14 mouse cellular contexts compared by ENCODE assay signal in the genomic region with DNA sequence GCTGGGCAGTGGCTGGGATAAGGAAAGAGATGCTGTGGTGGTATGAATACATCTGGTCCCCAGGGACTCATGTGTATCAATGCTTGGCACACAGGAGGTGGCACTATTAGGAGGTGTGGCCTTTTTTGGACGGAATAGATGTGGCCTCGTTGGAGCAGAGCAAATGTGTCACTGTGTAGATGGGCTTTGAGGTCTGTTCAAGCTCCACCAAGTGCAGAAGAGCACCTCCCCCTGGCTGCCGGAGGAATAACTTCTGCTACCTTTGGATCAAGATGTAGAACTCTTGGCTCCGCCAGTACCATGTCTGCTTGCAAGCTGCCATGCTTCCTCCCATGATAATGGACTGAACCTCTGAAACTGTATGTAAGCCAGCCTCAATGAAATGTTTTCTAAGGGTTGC. TPM values are rescaled to one million over a fixed set of nuclear protein-coding genes. Genes with fewer than 3 reads are reported as not detected.
DNase-seq lines count a peak whose midpoint lies in the region; ATAC-seq and TF ChIP-seq lines count a peak whose summit lies in the region.
"Had no signal": no experiment of that assay in that cellular context is flagged by ENCODE, and none has a peak within 500 bp of the region (broad histone marks: within the 10 kb centered on the region; RNA-seq: fewer than 3 reads in every experiment).

No protein-coding gene starts in this region.

- no peaks in the 10 kb centered on the region for H3K27me3 ChIP-seq in liver, adult 2 months (ENCODE audit: control insufficient read depth, insufficient read depth, low read length)
- no peaks in the 10 kb centered on the region for H3K27me3 ChIP-seq in liver, embryonic 12.5 days (replicated peaks)
- no peaks in the 10 kb centered on the region for H3K27me3 ChIP-seq in stomach, postnatal 0 days (ENCODE audit: control insufficient read depth, insufficient read depth, low read length)
- peaks cover 15% of the 10 kb centered on the region; the same call in 1 of the 2 replicates for H3K27me3 ChIP-seq in embryonic facial prominence, embryonic 10.5 days (replicated peaks; ENCODE audit: low read depth, poor library complexity, severe bottlenecking)
- H3K27me3 ChIP-seq: intestine, embryonic 15.5 days had no signal

- H3K79me2 ChIP-seq in liver, adult 2 months (ENCODE audit: control insufficient read depth, insufficient read depth, low read length), result peaks cover 16% of the 10 kb centered on the region; the same call in 1 of the 2 replicates

- DNase-seq in cerebellum, adult 11-12 months, result peak; percentile 48
- DNase-seq in cerebellum, postnatal 36 days, result no peak
- DNase-seq in liver, adult 2 months (ENCODE audit: extremely low read depth, low read depth, low spot score), result no peak
- DNase-seq in thymus, postnatal 14 days, result peak; percentile 34
- DNase-seq in thymus, adult 18-20 months, result no peak
- no peak for DNase-seq in stomach, postnatal 0 days (ENCODE audit: low spot score)
- DNase-seq in embryonic facial prominence, embryonic 10.5 days (ENCODE audit: low spot score), result no peak
- DNase-seq: gastrocnemius, postnatal 14 days; left cerebral cortex, postnatal 4 days had no signal

- ATAC-seq in liver, embryonic 12.5 days, result no peak
- ATAC-seq in stomach, postnatal 0 days (ENCODE audit: low FRiP score, low TSS enrichment), result no peak
- ATAC-seq: intestine, embryonic 15.5 days had no signal

- H3K9ac ChIP-seq in liver, adult 2 months (ENCODE audit: low read depth, low read length), result no peak overlapping the region
- H3K9ac ChIP-seq in liver, embryonic 12.5 days, result no peak overlapping the region
- H3K9ac ChIP-seq in stomach, postnatal 0 days (ENCODE audit: low read length), result no peak overlapping the region
- H3K9ac ChIP-seq: intestine, embryonic 15.5 days had no signal

- WGBS in liver, adult 2 months, result 60% methylated on average over 4 of the region's 4 CpGs
- 51% methylated on average over 4 of the region's 4 CpGs for WGBS in liver, embryonic 12.5 days (ENCODE audit: insufficient replicate concordance)
- 79% methylated on average over 4 of the region's 4 CpGs for WGBS in stomach, postnatal 0 days
- 81% methylated on average over 4 of the region's 4 CpGs for WGBS in embryonic facial prominence, embryonic 10.5 days

- TF ChIP-seq EP300 in stomach, postnatal 0 days (optimal IDR thresholded peaks at IDR 0.05), result no peak

- TF ChIP-seq POLR2A in liver, adult 2 months (IDR thresholded peaks at IDR 0.05; ENCODE audit: extremely low read depth, insufficient read depth, low read length), result no peak

- no peaks in the 10 kb centered on the region for H3K9me3 ChIP-seq in liver, embryonic 12.5 days (replicated peaks)
- no peaks in the 10 kb centered on the region for H3K9me3 ChIP-seq in stomach, postnatal 0 days (ENCODE audit: control insufficient read depth, low read length)
- H3K9me3 ChIP-seq in embryonic facial prominence, embryonic 10.5 days, result no peaks in the 10 kb centered on the region
- H3K9me3 ChIP-seq: forebrain, embryonic 10.5 days; intestine, embryonic 15.5 days had no signal

- H3K4me2 ChIP-seq in liver, embryonic 12.5 days, result no peak overlapping the region
- H3K4me2 ChIP-seq in stomach, postnatal 0 days (replicated peaks; ENCODE audit: low read depth), result no peak overlapping the region
- H3K4me2 ChIP-seq: intestine, embryonic 15.5 days had no signal

- TF ChIP-seq CTCF in liver, adult 2 months (IDR thresholded peaks at IDR 0.05; ENCODE audit: low read depth, low read length), result peak; percentile 39; the same call in 1 of the 2 replicates
- TF ChIP-seq CTCF in stomach, postnatal 0 days (IDR thresholded peaks at IDR 0.05; ENCODE audit: low read depth), result peak; percentile 46

- H3K36me3 ChIP-seq in liver, adult 2 months (ENCODE audit: control insufficient read depth, insufficient read depth, low read length), result no peaks in the 10 kb centered on the region
- H3K36me3 ChIP-seq in liver, embryonic 12.5 days, result no peaks in the 10 kb centered on the region
- H3K36me3 ChIP-seq in stomach, postnatal 0 days (ENCODE audit: control insufficient read depth, insufficient read depth, low read length), result no peaks in the 10 kb centered on the region
- H3K36me3 ChIP-seq in embryonic facial prominence, embryonic 10.5 days (replicated peaks), result no peaks in the 10 kb centered on the region
- H3K36me3 ChIP-seq: forebrain, embryonic 10.5 days; intestine, embryonic 15.5 days had no signal

- peaks cover 43% of the 10 kb centered on the region for H3K4me1 ChIP-seq in liver, adult 2 months (ENCODE audit: control insufficient read depth, insufficient read depth, low read length)
- peaks cover 65% of the 10 kb centered on the region for H3K4me1 ChIP-seq in liver, embryonic 12.5 days
- H3K4me1 ChIP-seq in stomach, postnatal 0 days (replicated peaks; ENCODE audit: control insufficient read depth, insufficient read depth), result peaks cover 6% of the 10 kb centered on the region
- peaks cover 48% of the 10 kb centered on the region for H3K4me1 ChIP-seq in embryonic facial prominence, embryonic 10.5 days

- H3K27ac ChIP-seq in liver, adult 2 months (replicated peaks; ENCODE audit: insufficient read depth, low read depth, low read length), result no peak overlapping the region
- no peak overlapping the region for H3K27ac ChIP-seq in liver, embryonic 12.5 days
- no peak overlapping the region for H3K27ac ChIP-seq in stomach, postnatal 0 days (replicated peaks)
- no peak overlapping the region for H3K27ac ChIP-seq in embryonic facial prominence, embryonic 10.5 days (replicated peaks)
- H3K27ac ChIP-seq: forebrain, embryonic 10.5 days; intestine, embryonic 15.5 days had no signal

- H3K4me3 ChIP-seq in liver, adult 2 months (ENCODE audit: insufficient read depth, low read depth, low read length), result no peak overlapping the region
- H3K4me3 ChIP-seq in liver, embryonic 12.5 days, result no peak overlapping the region
- no peak overlapping the region for H3K4me3 ChIP-seq in stomach, postnatal 0 days (ENCODE audit: low read depth, low read length)
- H3K4me3 ChIP-seq in embryonic facial prominence, embryonic 10.5 days, result no peak overlapping the region
- H3K4me3 ChIP-seq: forebrain, embryonic 10.5 days; intestine, embryonic 15.5 days had no signal

RNA-seq across cellular contexts. Expression of a gene that starts 3.0 kb away (rescaled TPM):
- total RNA-seq in liver, adult 2 months (2014; rRNA removed), result 19.9 TPM in 2 replicates
- polyA plus RNA-seq in liver, adult 2 months (2012; rRNA removed), result 29.2 and 29.5 TPM in 2 replicates
- polyA plus RNA-seq in liver, embryonic 12.5 days (2016; fragmentation: Nextera tagmentation; extraction: Ambion mirVana), result 7.8 and 8.2 TPM in 2 replicates
- polyA plus RNA-seq in stomach, postnatal 0 days (2015; fragmentation: Nextera tagmentation; extraction: Ambion mirVana), result 5.3 and 5.6 TPM in 2 replicates
- 11.9 and 13.2 TPM in 2 replicates for polyA plus RNA-seq in embryonic facial prominence, embryonic 10.5 days (2016; fragmentation: Nextera tagmentation; extraction: Ambion mirVana)

RNA-seq across cellular contexts. Expression of a gene that starts 36.3 kb away (rescaled TPM):
- total RNA-seq in liver, adult 2 months (2014; rRNA removed), result 52.0 and 60.8 TPM in 2 replicates
- 41.4 and 47.5 TPM in 2 replicates for polyA plus RNA-seq in liver, adult 2 months (2012; rRNA removed)
- 104 and 106 TPM in 2 replicates for polyA plus RNA-seq in liver, embryonic 12.5 days (2016; fragmentation: Nextera tagmentation; extraction: Ambion mirVana)
- polyA plus RNA-seq in stomach, postnatal 0 days (2015; fragmentation: Nextera tagmentation; extraction: Ambion mirVana), result 636 and 675 TPM in 2 replicates
- 142 and 149 TPM in 2 replicates for polyA plus RNA-seq in embryonic facial prominence, embryonic 10.5 days (2016; fragmentation: Nextera tagmentation; extraction: Ambion mirVana)

RNA-seq across cellular contexts. Expression of a gene that starts 48.9 kb away (rescaled TPM):
- 39.8 and 41.9 TPM in 2 replicates for total RNA-seq in liver, adult 2 months (2014; rRNA removed)
- polyA plus RNA-seq in liver, adult 2 months (2012; rRNA removed), result 30.7 and 37.6 TPM in 2 replicates
- polyA plus RNA-seq in liver, embryonic 12.5 days (2016; fragmentation: Nextera tagmentation; extraction: Ambion mirVana), result 200 and 201 TPM in 2 replicates
- polyA plus RNA-seq in stomach, postnatal 0 days (2015; fragmentation: Nextera tagmentation; extraction: Ambion mirVana), result 148 TPM in 2 replicates
- polyA plus RNA-seq in embryonic facial prominence, embryonic 10.5 days (2016; fragmentation: Nextera tagmentation; extraction: Ambion mirVana), result 358 and 365 TPM in 2 replicates

RNA-seq across cellular contexts. Expression of a gene that starts 55.5 kb away (rescaled TPM):
- total RNA-seq in liver, adult 2 months (2014; rRNA removed), result not detected in 2 replicates
- polyA plus RNA-seq in liver, adult 2 months (2012; rRNA removed), result not detected in 2 replicates
- polyA plus RNA-seq in liver, embryonic 12.5 days (2016; fragmentation: Nextera tagmentation; extraction: Ambion mirVana), result not detected in 2 replicates
- polyA plus RNA-seq in stomach, postnatal 0 days (2015; fragmentation: Nextera tagmentation; extraction: Ambion mirVana), result not detected in 2 replicates
- not detected in 2 replicates for polyA plus RNA-seq in embryonic facial prominence, embryonic 10.5 days (2016; fragmentation: Nextera tagmentation; extraction: Ambion mirVana)
- total RNA-seq: gastrocnemius, postnatal 14 days; heart, postnatal 25 days; layer of hippocampus, adult 18-20 months; left cerebral cortex, postnatal 4 days had no signal
- polyA plus RNA-seq: forebrain, embryonic 10.5 days; intestine, embryonic 15.5 days had no signal

Comparison
In these comparisons a context has a peak if more than half of its experiments do, and no peak if none do; other contexts are left out.
1. DNase-seq: peak in cerebellum, adult 11-12 months (single experiment) and thymus, postnatal 14 days (single experiment); none in cerebellum, postnatal 36 days (0 of 2), liver, adult 2 months (single experiment), thymus, adult 18-20 months (0 of 2), stomach, postnatal 0 days (single experiment) and embryonic facial prominence, embryonic 10.5 days (single experiment).